Mouse (Mus musculus): ENCODE measurements at regions not wholly inside any gene's neighbourhood (a gene's known extent, or its start where the extent isn't known, plus 50 kb on each side); places are given as distances from the start of the nearest gene placed in this dataset.

DNA sequence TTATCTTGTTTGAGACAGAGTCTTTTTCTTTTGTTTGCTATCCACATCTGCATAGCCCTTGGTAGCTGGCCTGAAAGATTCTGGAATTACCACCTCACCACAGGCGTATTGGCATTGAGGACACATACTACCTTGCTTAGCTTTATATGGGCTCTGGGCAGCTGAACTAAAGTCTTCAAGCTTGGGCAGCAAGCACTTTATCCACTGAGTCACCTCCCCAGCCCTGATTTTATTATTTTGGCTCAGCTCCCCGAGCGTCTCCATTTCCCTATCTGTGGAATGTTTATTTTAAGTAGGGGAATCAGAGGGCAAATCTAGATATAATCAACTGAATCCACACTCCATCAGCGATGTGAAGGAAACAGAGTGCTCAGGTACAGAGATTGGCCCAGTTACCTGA lies 340.4 kb upstream of the Fam98a start:
- Histone ChIP-seq H3K4me2 (no peak overlapping the region), H3K9me3 (replicated peaks) (no peaks in the 10 kb centered on the region), H3K9ac (no peak overlapping the region), H3K27ac (no peak overlapping the region), H3K36me3 (no peaks in the 10 kb centered on the region), H3K27me3 (no peaks in the 10 kb centered on the region), H3K4me3 (replicated peaks) (no peak overlapping the region), H3K4me1 (no peaks in the 10 kb centered on the region)
- no peak for ATAC-seq (replicated peaks; ENCODE audit: low FRiP score)
- WGBS: 59% methylated on average over 4 of the region's 4 CpGs

DNA sequence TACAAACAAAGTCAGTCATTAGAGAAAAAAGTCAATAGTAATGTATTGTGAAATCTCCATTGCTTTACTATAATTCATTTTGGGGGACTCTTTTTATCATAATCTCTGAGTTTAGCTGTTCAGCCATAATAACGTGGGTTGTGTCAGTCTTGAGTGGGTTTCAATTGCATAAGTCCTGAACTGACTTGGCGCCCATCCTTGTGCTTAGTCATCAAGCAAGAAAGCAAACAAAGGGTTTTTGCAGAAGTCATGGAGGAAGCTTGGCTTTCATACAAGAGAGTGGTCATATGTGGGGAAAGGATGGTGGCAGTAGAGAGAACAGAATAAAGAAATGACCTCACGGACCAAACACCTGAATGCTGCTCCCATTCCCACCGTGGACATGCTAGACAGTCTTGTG lies 339.8 kb upstream of the Fam98a start:
- no peak for ATAC-seq (replicated peaks; ENCODE audit: low FRiP score)
- Histone ChIP-seq H3K9me3 (replicated peaks) (no peaks in the 10 kb centered on the region), H3K27me3 (no peaks in the 10 kb centered on the region), H3K9ac (no peak overlapping the region), H3K27ac (no peak overlapping the region), H3K4me2 (no peak overlapping the region), H3K4me3 (replicated peaks) (no peak overlapping the region), H3K36me3 (no peaks in the 10 kb centered on the region), H3K4me1 (no peaks in the 10 kb centered on the region)
- WGBS: 87% methylated on average over 4 of the region's 4 CpGs

DNA sequence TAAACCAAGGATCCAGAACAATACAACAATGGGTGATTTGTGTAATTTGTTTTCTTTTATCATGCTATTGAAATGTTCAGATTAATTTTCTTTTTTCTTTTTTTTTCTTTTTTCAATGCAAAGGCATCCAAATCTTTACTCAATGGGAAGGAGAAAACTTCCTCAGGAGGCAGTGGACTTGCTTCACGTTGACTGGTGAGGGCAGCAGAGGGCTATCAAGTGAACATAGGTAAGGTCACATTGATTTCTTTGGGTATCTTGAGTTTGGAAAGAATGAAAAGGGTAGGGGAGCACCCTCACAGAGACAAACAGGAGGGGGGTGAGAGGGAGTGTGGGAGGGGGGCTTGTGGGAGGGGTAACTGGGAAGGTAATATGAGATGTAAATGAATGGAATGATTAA lies 326.1 kb upstream of the Fam98a start:
- Histone ChIP-seq H3K9me3 (replicated peaks) (no peaks in the 10 kb centered on the region), H3K4me1 (no peaks in the 10 kb centered on the region), H3K27ac (no peak overlapping the region), H3K4me3 (replicated peaks) (no peak overlapping the region), H3K9ac (no peak overlapping the region), H3K4me2 (no peak overlapping the region), H3K36me3 (no peaks in the 10 kb centered on the region), H3K27me3 (no peaks in the 10 kb centered on the region)
- no peak for ATAC-seq (replicated peaks; ENCODE audit: low FRiP score)
- WGBS: 34% methylated on average over 1 of the region's 1 CpGs

DNA sequence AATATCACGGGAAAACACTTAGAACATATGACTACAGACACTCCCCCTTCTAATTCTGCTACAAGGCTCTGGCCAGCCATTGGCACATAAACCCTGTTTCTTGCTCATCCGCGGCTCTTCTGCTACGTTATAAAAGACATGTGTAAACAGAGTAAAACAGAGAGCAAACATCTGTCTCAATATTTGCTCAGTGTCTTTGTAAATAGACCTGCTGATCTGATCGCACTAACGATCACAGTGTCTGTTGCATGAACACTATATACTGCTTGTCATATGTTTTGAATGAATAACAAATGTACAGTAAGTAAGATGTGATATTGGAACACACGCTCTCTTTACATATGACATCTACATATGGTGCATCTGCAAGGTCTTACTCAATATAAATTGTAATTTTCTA lies 325.1 kb upstream of the Fam98a start:
- no peak overlapping the region for H3K9ac ChIP-seq
- no peak overlapping the region for H3K4me2 ChIP-seq
- no peaks in the 10 kb centered on the region for H3K4me1 ChIP-seq
- ATAC-seq (replicated peaks; ENCODE audit: low FRiP score): no peak
- H3K9me3 ChIP-seq (replicated peaks): no peaks in the 10 kb centered on the region
- no peak overlapping the region for H3K4me3 ChIP-seq (replicated peaks)
- no peak overlapping the region for H3K27ac ChIP-seq
- 64% methylated on average over 7 of the region's 7 CpGs for WGBS
- no peaks in the 10 kb centered on the region for H3K36me3 ChIP-seq
- H3K27me3 ChIP-seq: no peaks in the 10 kb centered on the region

DNA sequence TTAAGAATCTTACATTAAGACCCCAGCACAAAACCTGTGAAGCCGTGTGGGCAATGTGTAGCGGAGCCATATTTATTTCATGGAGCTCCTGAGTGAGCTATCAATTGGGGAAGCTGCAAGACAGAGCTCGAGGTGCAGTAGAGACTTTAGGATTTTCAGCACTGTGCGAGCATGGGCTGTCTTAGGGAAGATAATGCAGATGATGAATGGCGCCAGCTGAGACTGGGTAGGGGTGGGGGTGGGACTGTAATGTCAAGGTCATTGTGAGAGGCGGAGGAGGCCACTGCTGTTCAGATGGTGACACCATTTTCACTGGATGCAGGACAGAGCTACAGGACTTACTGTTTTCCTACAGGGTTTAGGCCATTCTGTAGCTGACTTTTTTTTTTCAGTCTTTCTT lies 322.8 kb upstream of the Fam98a start:
- H3K27me3 ChIP-seq: no peaks in the 10 kb centered on the region
- no peaks in the 10 kb centered on the region for H3K36me3 ChIP-seq
- H3K27ac ChIP-seq: no peak overlapping the region
- H3K9ac ChIP-seq: no peak overlapping the region
- H3K9me3 ChIP-seq (replicated peaks): no peaks in the 10 kb centered on the region
- H3K4me1 ChIP-seq: no peaks in the 10 kb centered on the region
- WGBS: 63% methylated on average over 6 of the region's 6 CpGs
- H3K4me3 ChIP-seq (replicated peaks): no peak overlapping the region
- no peak for ATAC-seq (replicated peaks; ENCODE audit: low FRiP score)
- H3K4me2 ChIP-seq: no peak overlapping the region

DNA sequence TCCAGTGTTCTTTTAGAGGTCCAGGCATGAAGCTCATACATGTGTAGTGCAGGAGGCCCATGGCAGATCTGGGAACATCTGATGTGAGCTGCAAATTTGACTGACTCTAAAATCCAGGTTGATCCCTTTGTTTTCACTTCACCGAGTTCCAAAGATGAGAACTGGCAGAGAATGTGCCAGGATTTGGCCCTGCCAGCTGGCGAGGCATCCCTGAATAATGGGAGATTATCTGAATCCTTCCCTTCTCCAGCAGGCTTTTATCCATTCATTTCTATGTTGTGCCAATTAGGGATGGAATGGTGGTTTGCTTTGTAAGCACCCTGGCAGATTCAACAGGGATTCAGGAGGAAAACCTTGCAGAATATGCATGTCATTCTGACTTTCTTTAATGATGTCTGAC lies 318.7 kb upstream of the Fam98a start:
- Histone ChIP-seq H3K4me1 (no peaks in the 10 kb centered on the region), H3K4me2 (no peak overlapping the region), H3K4me3 (replicated peaks) (no peak overlapping the region), H3K27ac (no peak overlapping the region), H3K9me3 (replicated peaks) (no peaks in the 10 kb centered on the region), H3K9ac (no peak overlapping the region), H3K27me3 (no peaks in the 10 kb centered on the region), H3K36me3 (no peaks in the 10 kb centered on the region)
- no peak for ATAC-seq (replicated peaks; ENCODE audit: low FRiP score)
- WGBS: 78% methylated on average over 2 of the region's 2 CpGs

DNA sequence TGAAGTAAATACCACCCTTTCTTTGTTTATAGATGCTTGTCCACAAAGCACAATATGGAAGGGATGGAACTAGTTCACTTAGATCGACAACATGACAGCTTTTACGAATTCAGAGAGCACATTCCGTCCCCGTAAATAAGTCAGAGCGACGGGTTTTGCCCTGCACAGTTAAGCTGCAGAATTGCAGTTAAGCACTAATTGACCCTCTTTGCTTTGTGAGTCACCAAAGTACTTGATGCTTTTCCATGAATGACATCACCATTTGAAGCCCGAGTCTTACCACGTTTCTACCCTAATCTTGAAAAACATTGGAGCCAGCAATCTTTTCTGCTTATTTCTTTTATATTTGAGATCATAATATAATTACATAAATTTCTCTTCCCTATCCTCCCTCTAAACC lies 305.3 kb upstream of the Fam98a start:
- no peak for ATAC-seq (replicated peaks; ENCODE audit: low FRiP score)
- WGBS: 68% methylated on average over 8 of the region's 8 CpGs

DNA sequence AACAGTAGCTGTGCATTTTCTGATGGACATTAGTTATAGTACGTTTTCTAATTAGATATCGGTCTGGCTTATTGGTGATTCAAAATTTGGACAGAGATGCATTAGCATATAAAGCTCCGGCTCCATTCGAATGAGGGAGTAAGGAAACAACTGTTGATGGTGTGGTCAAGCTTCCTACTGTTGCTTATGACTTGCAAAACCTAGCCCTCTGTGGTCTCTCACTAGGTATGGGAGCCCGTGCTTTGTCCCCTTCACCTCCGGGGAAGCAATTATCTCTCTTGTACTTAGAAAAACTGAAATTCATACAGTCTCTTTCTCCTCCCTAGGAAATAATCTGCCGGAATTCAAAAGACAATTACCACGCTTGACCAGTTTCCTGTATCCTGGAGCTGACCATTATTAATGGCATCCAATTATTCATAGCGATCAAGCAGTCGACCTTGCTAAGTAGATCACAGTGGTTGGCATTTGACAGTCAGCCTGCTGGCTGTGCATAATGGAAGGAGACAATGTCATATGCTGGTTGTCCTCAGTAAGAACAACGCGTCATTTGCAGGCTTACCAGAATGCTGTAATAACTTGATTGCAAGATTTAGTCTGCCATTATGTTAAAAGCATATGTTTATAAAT lies 264.4 kb upstream of the Fam98a start:
- 50% methylated on average over 12 of the region's 12 CpGs for WGBS
- Histone ChIP-seq H3K9me3 (replicated peaks) (no peaks in the 10 kb centered on the region), H3K4me1 (peaks cover 7% of the 10 kb centered on the region; the same call in 1 of the 2 replicates), H3K27ac (no peak overlapping the region), H3K9ac (no peak overlapping the region), H3K36me3 (no peaks in the 10 kb centered on the region), H3K4me2 (no peak overlapping the region), H3K27me3 (no peaks in the 10 kb centered on the region), H3K4me3 (replicated peaks) (no peak overlapping the region)
- ATAC-seq (replicated peaks; ENCODE audit: low FRiP score): peak; percentile 61

More for the DNA sequence above, 305.3 kb upstream of the Fam98a start:
- H3K9me3 ChIP-seq (replicated peaks): no peaks in the 10 kb centered on the region
- no peak overlapping the region for H3K9ac ChIP-seq
- no peak overlapping the region for H3K4me3 ChIP-seq (replicated peaks)
- no peaks in the 10 kb centered on the region for H3K4me1 ChIP-seq
- no peak overlapping the region for H3K27ac ChIP-seq
- H3K36me3 ChIP-seq: no peaks in the 10 kb centered on the region
- no peaks in the 10 kb centered on the region for H3K27me3 ChIP-seq
- H3K4me2 ChIP-seq: no peak overlapping the region

DNA sequence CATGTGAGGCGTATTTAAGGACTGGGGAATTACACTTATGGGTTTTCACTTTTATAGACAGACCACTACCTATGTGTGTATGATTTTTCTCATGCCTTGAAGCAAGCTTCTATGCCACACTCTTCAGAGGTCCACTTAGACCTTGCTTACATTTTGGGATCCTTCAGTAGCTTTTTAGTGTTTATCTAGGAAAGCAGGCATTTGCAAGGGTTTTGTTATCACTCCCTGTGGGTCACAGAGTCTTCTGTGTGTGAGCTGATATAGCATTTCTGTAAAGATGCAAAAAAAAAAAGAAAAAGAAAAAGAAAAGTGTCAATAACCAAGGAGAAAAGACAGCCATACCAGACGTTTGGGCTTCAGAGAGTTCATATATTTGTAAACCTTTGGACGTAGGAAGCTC lies 260.4 kb upstream of the Fam98a start:
- Histone ChIP-seq H3K9me3 (replicated peaks) (no peaks in the 10 kb centered on the region), H3K36me3 (no peaks in the 10 kb centered on the region), H3K4me1 (peaks cover 7% of the 10 kb centered on the region; the same call in 1 of the 2 replicates), H3K27ac (no peak overlapping the region), H3K4me3 (replicated peaks) (no peak overlapping the region), H3K9ac (no peak overlapping the region), H3K4me2 (no peak overlapping the region), H3K27me3 (no peaks in the 10 kb centered on the region)
- ATAC-seq (replicated peaks; ENCODE audit: low FRiP score): no peak
- WGBS: 84% methylated on average over 3 of the region's 3 CpGs

DNA sequence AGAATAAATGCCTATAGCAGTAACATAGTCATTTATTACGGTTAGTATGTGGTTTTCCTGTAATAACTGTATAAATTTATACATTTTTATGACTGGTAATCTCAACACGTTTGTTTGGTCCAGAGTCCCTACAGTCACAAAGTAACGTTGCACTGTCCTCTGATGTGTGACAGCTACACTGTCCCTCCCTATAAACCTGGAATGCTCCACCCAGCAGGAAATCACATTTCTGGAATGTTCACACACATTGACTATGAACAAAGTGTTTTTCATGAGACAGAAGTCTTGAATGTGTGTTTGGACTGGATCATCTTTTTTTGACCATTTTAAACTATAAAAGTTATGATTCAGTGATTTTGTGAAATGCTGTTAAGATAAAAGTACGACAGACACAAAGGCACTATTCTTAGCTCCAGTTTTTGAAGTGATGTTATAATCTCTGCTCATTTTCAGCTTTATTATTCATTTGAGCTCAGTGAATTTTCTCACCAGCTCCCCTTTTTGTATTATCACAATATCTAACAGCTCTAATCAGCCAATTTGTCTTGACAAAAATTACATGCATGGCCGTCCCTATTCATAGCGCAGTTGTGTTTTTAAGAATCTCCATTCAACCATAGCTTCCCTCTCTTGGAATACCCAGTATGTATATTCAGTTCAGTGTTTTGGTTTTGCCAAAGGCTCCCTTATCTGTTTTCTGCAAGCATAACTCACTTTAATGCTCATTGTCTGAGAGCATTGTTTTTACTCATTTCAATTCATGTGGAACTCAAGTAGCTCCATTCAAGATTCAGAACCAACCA lies 257.0 kb upstream of the Fam98a start:
- H3K9ac ChIP-seq: no peak overlapping the region
- no peaks in the 10 kb centered on the region for H3K9me3 ChIP-seq (replicated peaks)
- no peaks in the 10 kb centered on the region for H3K27me3 ChIP-seq
- no peaks in the 10 kb centered on the region for H3K4me1 ChIP-seq
- no peak overlapping the region for H3K27ac ChIP-seq
- H3K36me3 ChIP-seq: no peaks in the 10 kb centered on the region
- peak; percentile 71; the same call in 1 of the 2 replicates for ATAC-seq (replicated peaks; ENCODE audit: low FRiP score)
- 46% methylated on average over 6 of the region's 6 CpGs for WGBS
- H3K4me2 ChIP-seq: no peak overlapping the region
- H3K4me3 ChIP-seq (replicated peaks): no peak overlapping the region

DNA sequence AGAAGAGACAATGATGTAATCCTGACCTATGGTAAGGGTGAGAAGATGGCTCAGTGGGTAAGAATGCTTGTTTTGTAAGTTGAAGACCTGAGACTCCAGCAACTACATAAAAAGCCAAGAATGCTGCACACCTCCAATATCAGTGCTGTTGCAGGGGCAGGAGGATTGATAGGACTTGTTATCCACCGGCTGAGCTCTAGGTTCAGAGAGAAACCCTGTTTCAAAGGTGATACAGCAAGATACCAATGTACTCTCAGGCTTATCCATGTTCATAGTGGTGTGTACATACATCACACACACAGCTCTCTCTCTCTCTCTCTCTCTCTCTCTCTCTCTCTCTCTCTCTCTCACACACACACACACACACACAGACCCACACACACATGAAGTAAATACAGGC lies 256.3 kb upstream of the Fam98a start:
- H3K27ac ChIP-seq: no peak overlapping the region
- no peak overlapping the region for H3K9ac ChIP-seq
- H3K4me1 ChIP-seq: no peaks in the 10 kb centered on the region
- no peaks in the 10 kb centered on the region for H3K9me3 ChIP-seq (replicated peaks)
- 79% methylated on average over 1 of the region's 1 CpGs for WGBS
- no peak overlapping the region for H3K4me3 ChIP-seq (replicated peaks)
- H3K4me2 ChIP-seq: no peak overlapping the region
- ATAC-seq (replicated peaks; ENCODE audit: low FRiP score): peak; percentile 74
- no peaks in the 10 kb centered on the region for H3K36me3 ChIP-seq
- H3K27me3 ChIP-seq: no peaks in the 10 kb centered on the region

DNA sequence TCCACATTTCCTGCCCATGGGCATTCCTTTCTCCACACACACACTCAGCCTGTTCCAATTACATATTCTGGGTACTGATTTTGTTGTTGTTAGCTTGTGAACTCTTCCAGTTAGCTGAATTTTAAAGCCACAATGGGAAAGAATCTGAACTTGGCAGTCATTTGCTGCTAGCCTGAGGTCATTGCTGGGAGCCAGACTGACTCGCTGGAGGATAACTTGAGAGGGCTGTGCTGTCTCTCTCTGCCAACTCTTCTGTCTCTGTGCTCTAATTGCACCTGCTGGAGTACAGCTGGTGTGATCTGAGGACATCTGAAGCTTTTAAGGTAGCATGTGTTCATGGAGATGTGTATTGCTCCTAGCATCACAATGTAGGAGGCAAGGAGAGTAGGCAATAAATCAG lies 252.6 kb upstream of the Fam98a start:
- H3K9ac ChIP-seq: no peak overlapping the region
- no peaks in the 10 kb centered on the region for H3K4me1 ChIP-seq
- H3K9me3 ChIP-seq (replicated peaks): no peaks in the 10 kb centered on the region
- 30% methylated on average over 1 of the region's 1 CpGs for WGBS
- no peak overlapping the region for H3K27ac ChIP-seq
- H3K4me3 ChIP-seq (replicated peaks): no peak overlapping the region
- ATAC-seq (replicated peaks; ENCODE audit: low FRiP score): no peak
- no peak overlapping the region for H3K4me2 ChIP-seq
- H3K36me3 ChIP-seq: no peaks in the 10 kb centered on the region
- H3K27me3 ChIP-seq: no peaks in the 10 kb centered on the region

DNA sequence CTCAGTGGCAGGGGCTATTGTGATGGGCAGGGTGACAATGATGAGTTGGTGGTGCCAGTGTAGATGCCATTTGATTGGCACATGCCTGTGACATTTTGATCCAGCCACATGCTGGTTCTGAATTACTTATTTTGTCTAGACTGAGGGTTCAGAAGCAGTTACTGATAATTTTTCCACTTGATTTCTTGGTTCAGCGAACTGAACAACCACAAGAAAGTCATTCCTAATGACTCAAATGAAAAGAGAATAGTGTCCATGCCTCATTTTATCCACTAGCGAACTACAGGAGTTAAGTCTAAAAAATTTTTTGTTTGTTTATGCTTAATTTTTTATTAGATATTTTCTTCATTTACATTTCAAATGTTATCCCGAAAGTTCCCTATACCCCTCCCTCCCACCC lies 244.6 kb upstream of the Fam98a start:
- H3K27ac ChIP-seq: no peak overlapping the region
- H3K9ac ChIP-seq: no peak overlapping the region
- H3K4me1 ChIP-seq: no peaks in the 10 kb centered on the region
- no peak overlapping the region for H3K4me3 ChIP-seq (replicated peaks)
- WGBS: 87% methylated on average over 3 of the region's 3 CpGs
- ATAC-seq (replicated peaks; ENCODE audit: low FRiP score): no peak
- H3K36me3 ChIP-seq: no peaks in the 10 kb centered on the region
- no peaks in the 10 kb centered on the region for H3K27me3 ChIP-seq
- no peak overlapping the region for H3K4me2 ChIP-seq
- no peaks in the 10 kb centered on the region for H3K9me3 ChIP-seq (replicated peaks)
